Mouse (Mus musculus) embryo, embryonic 11.5 days (tissue): ENCODE data around the gene Thumpd1.

Source experiments
- DNase-seq: peaks from one replicate; pipeline ENCODE4 v3.0.0-alpha.2; 2012; ENCODE audit warnings: low read depth, low spot score

Gene Thumpd1

DNA sequence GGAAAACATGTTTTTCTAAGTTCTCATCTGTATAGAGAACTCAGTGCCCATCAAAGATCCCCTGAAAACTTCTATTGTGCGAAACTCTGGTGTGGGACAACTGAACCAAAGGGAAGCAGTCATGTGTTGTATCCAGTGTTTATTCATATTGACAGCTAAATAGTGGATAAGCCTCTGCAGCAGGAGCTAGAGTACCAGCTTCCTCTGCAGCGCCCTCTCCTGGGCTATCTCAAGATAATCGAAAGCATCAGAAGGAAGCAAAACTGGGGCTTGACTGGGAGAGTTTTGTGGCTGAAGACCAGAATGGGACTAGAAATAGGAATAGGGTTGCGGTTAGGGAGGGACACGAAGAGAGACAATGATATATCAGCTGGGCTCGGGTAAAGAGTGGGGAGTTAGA lies 49.7 kb downstream of the Thumpd1 start:
- DNase-seq: no peak

DNA sequence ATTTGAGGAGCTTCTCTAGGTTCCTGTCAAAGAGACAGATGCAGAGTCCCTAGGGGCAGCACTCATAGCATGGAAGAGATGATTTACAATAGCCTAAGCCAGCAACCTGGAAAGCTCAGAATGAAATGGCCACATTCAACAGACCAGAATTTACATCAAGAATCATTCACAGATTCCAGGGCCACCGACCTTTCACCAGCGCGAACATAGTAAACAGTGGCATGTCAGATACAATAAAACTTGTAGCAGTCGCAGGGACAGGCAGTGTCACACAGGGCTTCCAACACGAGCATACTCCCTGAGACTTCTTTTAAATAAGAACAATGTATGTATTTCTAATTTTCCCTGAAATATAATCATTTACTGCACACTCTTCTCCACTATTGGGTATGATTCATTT lies 50.2 kb downstream of the Thumpd1 start:
- no peak for DNase-seq

DNA sequence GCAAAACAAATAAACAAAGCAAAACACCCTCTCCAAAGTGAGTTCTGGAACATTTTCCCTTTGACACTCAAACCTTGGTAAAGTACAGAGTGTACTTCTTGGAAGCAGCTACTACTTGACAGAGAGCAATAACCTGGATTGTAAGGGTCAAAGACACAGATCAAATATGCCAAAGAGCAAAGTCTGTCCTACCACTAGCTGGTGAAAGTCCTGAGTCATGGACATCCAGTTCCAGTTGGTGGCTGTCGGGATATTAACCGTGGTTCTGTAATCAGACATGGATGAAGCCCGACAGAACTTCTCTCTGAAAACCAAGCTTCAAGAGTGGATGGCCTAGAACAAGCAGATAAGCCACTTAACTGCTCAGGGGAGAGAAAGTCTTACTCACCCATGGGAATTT lies 52.7 kb downstream of the Thumpd1 start:
- DNase-seq: no peak
